Mouse (Mus musculus): ENCODE data around the gene Txnrd3. TPM values are rescaled to one million over a fixed set of nuclear protein-coding genes. Genes with fewer than 3 reads are reported as not detected.

The Txnrd3 gene
- total RNA-seq (2021), result 1 to 10 TPM; 3.7 to 4.0 TPM
- long read RNA-seq, partial matches to known transcripts, result 1 of 4 reads
- long read RNA-seq, other reads (novel, unspliced or antisense), result 0 of 4 reads

- peak; percentile 79 to 87 for DNase-seq (ENCODE audit: low spot score in 2 of 2)
These were observed at the start of gene Txnrd3 for GRCm38 (mm10) chr6:89643798-89644270. Gene Txnrd3 (plus strand): TSS chr6:89643988.

- peak; percentile 95 to 97 for DNase-seq (ENCODE audit: low spot score in 2 of 2)
These were observed 48.6 kb upstream of the Txnrd3 start, which contains the start of gene Chchd6 for GRCm38 (mm10) chr6:89595018-89595776. Gene Chchd6 (minus strand): TSS chr6:89595652.

GRCm38 (mm10) chr6:89595777-89596146 is 48.0 kb upstream of the Txnrd3 start:
- no peak for DNase-seq (ENCODE audit: low spot score in 2 of 2)

GRCm38 (mm10) chr6:89596510-89596909 is 47.3 kb upstream of the Txnrd3 start:
- DNase-seq (ENCODE audit: low spot score in 2 of 2), result no peak

- DNase-seq (ENCODE audit: low spot score in 2 of 2), result no peak
These were observed 37.7 kb upstream of the Txnrd3 start for GRCm38 (mm10) chr6:89606096-89606495.

GRCm38 (mm10) chr6:89607999-89608398 is 35.8 kb upstream of the Txnrd3 start:
- DNase-seq (ENCODE audit: low spot score in 2 of 2), result no peak

- peak; percentile 63 to 83 for DNase-seq (ENCODE audit: low spot score in 2 of 2)
These were observed 30.3 kb upstream of the Txnrd3 start for GRCm38 (mm10) chr6:89613336-89614106.

- no peak for DNase-seq (ENCODE audit: low spot score in 2 of 2)
These were observed 29.7 kb upstream of the Txnrd3 start for GRCm38 (mm10) chr6:89614107-89614471.

- DNase-seq (ENCODE audit: low spot score in 2 of 2), result no peak
These were observed 29.0 kb upstream of the Txnrd3 start for GRCm38 (mm10) chr6:89614596-89615372.

GRCm38 (mm10) chr6:89615373-89615755 is 28.4 kb upstream of the Txnrd3 start:
- no peak for DNase-seq (ENCODE audit: low spot score in 2 of 2)

- DNase-seq (ENCODE audit: low spot score in 2 of 2), result no peak
These were observed 21.1 kb upstream of the Txnrd3 start for GRCm38 (mm10) chr6:89622647-89623046.

- no peak for DNase-seq (ENCODE audit: low spot score in 2 of 2)
These were observed 15.6 kb upstream of the Txnrd3 start for GRCm38 (mm10) chr6:89628045-89628785.

GRCm38 (mm10) chr6:89631809-89632562 is 11.8 kb upstream of the Txnrd3 start:
- DNase-seq (ENCODE audit: low spot score in 2 of 2), result peak; percentile 71 to 94

GRCm38 (mm10) chr6:89633115-89633514 is 10.7 kb upstream of the Txnrd3 start:
- no peak for DNase-seq (ENCODE audit: low spot score in 2 of 2)

GRCm38 (mm10) chr6:89634400-89634799 is 9.4 kb upstream of the Txnrd3 start:
- no peak for DNase-seq (ENCODE audit: low spot score in 2 of 2)

- no peak for DNase-seq (ENCODE audit: low spot score in 2 of 2)
These were observed 5.8 kb upstream of the Txnrd3 start for GRCm38 (mm10) chr6:89637977-89638376.

- DNase-seq (ENCODE audit: low spot score in 2 of 2), result peak in 1 of 2 experiments; percentile 74
These were observed 4.8 kb upstream of the Txnrd3 start for GRCm38 (mm10) chr6:89639025-89639424.

GRCm38 (mm10) chr6:89644271-89645075 is 685 bp downstream of the Txnrd3 start:
- DNase-seq (ENCODE audit: low spot score in 2 of 2), result peak; percentile 64 to 79

GRCm38 (mm10) chr6:89649897-89650296 is 6.1 kb downstream of the Txnrd3 start:
- DNase-seq (ENCODE audit: low spot score in 2 of 2), result no peak

All from layer of hippocampus, adult 18-20 months (tissue).